Mouse (Mus musculus) olfactory bulb, adult 2 months (tissue): ENCODE data around the gene Gapdh.

Source experiments
- CTCF ChIP-seq: fragments of 200-500 bp; IDR thresholded peaks from 2 replicates; pipeline ENCODE4 v1.5.1; 2012; ENCODE audit warnings: low read depth, mild to moderate bottlenecking, low read length, moderate library complexity; ENCODE audit not compliant: insufficient read depth
- POLR2A ChIP-seq: fragments of 200-500 bp; IDR thresholded peaks from 2 replicates; pipeline ENCODE4 v1.6.1; 2012; ENCODE audit warnings: mild to moderate bottlenecking, low read depth, low read length, moderate library complexity; ENCODE audit not compliant: insufficient read depth

DNA sequence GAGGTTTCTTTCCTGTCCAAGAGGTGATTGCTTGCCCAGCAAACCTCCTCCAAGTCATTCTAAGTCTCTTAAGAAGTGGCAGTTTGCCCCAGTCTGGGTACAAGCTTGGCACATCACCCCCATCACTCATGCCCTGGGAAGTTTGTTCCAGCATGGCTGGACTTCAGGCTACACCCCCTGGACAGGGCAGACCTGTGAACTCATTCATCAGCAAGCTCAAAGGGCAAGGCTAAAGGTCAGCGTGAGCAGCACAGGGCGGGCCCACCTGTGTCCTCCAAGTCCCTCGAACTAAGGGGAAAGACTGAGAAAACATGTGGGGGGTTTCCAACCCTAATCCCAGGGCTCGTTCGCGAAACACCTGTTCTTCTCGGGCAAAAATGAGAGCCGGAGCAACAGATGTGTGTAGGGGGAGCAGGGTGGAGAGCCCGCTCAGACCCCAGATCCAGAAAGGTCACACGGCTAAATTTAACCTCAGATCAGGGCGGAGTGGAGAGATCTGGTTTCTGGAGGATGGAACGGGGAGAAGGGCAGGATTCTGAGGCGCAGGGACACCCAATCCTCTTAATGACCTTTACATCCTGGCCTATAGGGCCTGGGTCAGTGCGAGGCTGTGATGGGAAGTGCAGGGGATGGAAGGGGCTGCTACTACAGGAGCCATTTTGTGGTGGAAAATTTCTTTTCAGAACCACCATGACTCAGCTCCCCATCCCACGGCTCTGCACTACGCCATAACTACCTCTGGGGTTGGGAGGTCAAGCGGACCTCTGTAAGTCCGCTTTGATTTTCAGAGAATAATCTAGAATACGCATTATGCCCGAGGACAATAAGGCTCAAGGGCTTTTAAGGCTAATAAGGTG is 2.2 kb downstream of the Gapdh start:
- TF ChIP-seq CTCF (no peak), POLR2A (no peak)
